Comparison of ENCODE assay signal across 16 mouse cellular contexts in the genomic region with DNA sequence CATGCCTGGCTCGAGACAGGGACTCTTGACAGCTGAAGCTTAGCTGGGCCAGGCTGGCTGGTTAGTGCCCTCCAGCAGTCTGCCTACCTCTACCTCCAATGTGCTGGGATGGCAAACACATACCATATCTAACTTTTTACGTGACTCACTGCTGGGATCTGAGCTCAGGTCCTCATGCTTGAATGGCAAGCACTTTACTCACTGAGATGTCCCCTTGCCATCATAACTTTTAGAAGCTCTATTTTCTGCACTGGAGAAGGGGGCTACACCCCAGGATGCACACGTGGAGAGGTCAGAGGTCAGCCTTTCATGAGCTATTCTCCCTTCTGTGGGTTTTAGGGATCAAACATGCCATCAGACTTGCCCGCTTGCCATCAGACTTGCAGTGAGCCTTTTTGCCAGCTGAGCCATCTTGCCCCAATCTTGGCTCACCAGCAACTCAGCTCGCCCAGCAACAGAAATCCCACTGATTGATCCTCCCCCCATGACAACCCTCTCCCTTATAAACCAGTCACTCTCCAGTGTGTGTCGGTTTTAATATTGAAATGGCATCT. TPM values are rescaled to one million over a fixed set of nuclear protein-coding genes. Genes with fewer than 3 reads are reported as not detected.
DNase-seq lines count a peak whose midpoint lies in the region; ATAC-seq lines count a peak whose summit lies in the region.
"Had no signal": no experiment of that assay in that cellular context is flagged by ENCODE, and none has a peak within 500 bp of the region (broad histone marks: within the 10 kb centered on the region; RNA-seq: fewer than 3 reads in every experiment).

No protein-coding gene starts in this region.

- WGBS in hindbrain, embryonic 12.5 days: 54% methylated on average over 6 of the region's 6 CpGs
- 45% methylated on average over 6 of the region's 6 CpGs for WGBS in midbrain, embryonic 12.5 days

- no peak overlapping the region for H3K4me2 ChIP-seq in hindbrain, embryonic 12.5 days (replicated peaks)
- 0 out of 2 replicates have a peak overlapping the region, but pooled peaks have one; percentile 16 for H3K4me2 ChIP-seq in midbrain, embryonic 12.5 days (replicated peaks)
- H3K4me2 ChIP-seq: kidney, embryonic 15.5 days; limb, embryonic 15.5 days had no signal

- 0 out of 2 replicates have a peak, but pooled peaks have one; percentile 0 for ATAC-seq in hindbrain, embryonic 12.5 days (ENCODE audit: low FRiP score)
- no peak for ATAC-seq in midbrain, embryonic 12.5 days (ENCODE audit: low FRiP score, low read depth)
- ATAC-seq in megakaryocyte-erythroid progenitor cell, adult 5-6 weeks (replicated peaks; ENCODE audit: low FRiP score, low TSS enrichment, poor library complexity, severe bottlenecking): no peak
- ATAC-seq: liver, postnatal 0 days; Patski had no signal

- no peaks in the 10 kb centered on the region for H3K27me3 ChIP-seq in hindbrain, embryonic 12.5 days
- H3K27me3 ChIP-seq in midbrain, embryonic 12.5 days: no peaks in the 10 kb centered on the region; the same call in 1 of the 2 replicates

- DNase-seq in retina, embryonic 14.5 days (ENCODE audit: low spot score): peak; percentile 42
- no peak for DNase-seq in retina, postnatal 1 day
- no peak for DNase-seq in heart, adult 11 months
- DNase-seq in right cerebral cortex, adult 2 months (ENCODE audit: low spot score in 2 of 2): no peak
- DNase-seq in gastrocnemius, adult 8-10 months (ENCODE audit: low spot score in 2 of 2): no peak
- DNase-seq: liver, postnatal 0 days; spleen, adult 18-20 months; thymus, postnatal 36 days had no signal

- peak overlapping the region; percentile 88 for H3K27ac ChIP-seq in hindbrain, embryonic 12.5 days
- peak overlapping the region; percentile 90 for H3K27ac ChIP-seq in midbrain, embryonic 12.5 days (replicated peaks)
- H3K27ac ChIP-seq: kidney, embryonic 15.5 days; limb, embryonic 15.5 days; macrophage had no signal

- H3K4me3 ChIP-seq in hindbrain, embryonic 12.5 days: no peak overlapping the region
- H3K4me3 ChIP-seq in midbrain, embryonic 12.5 days: no peak overlapping the region
- H3K4me3 ChIP-seq: kidney, embryonic 15.5 days; limb, embryonic 15.5 days; myocyte had no signal

- no peaks in the 10 kb centered on the region for H3K9me3 ChIP-seq in hindbrain, embryonic 12.5 days (replicated peaks)
- H3K9me3 ChIP-seq in midbrain, embryonic 12.5 days: no peaks in the 10 kb centered on the region
- H3K9me3 ChIP-seq: kidney, embryonic 15.5 days; limb, embryonic 15.5 days had no signal

- H3K9ac ChIP-seq in hindbrain, embryonic 12.5 days: no peak overlapping the region
- H3K9ac ChIP-seq in midbrain, embryonic 12.5 days (replicated peaks): peak overlapping the region; percentile 46; the same call in 1 of the 2 replicates
- H3K9ac ChIP-seq: kidney, embryonic 15.5 days; limb, embryonic 15.5 days; liver, postnatal 0 days had no signal

- no peaks in the 10 kb centered on the region for H3K36me3 ChIP-seq in hindbrain, embryonic 12.5 days
- peaks cover 3% of the 10 kb centered on the region; the same call in 1 of the 2 replicates for H3K36me3 ChIP-seq in midbrain, embryonic 12.5 days
- H3K36me3 ChIP-seq: kidney, embryonic 15.5 days; limb, embryonic 15.5 days had no signal

- peaks cover 47% of the 10 kb centered on the region for H3K4me1 ChIP-seq in hindbrain, embryonic 12.5 days
- H3K4me1 ChIP-seq in midbrain, embryonic 12.5 days: peaks cover 52% of the 10 kb centered on the region

RNA-seq across cellular contexts. Expression of gene Cryba4, which starts 39.5 kb away (rescaled TPM):
- 1.8 and 2.3 TPM in 2 replicates for polyA plus RNA-seq in hindbrain, embryonic 12.5 days (2016; fragmentation: Nextera tagmentation; extraction: Ambion mirVana)
- 1.3 and 2.0 TPM in 2 replicates for polyA plus RNA-seq in midbrain, embryonic 12.5 days (2016; fragmentation: Nextera tagmentation; extraction: Ambion mirVana)
- not detected in 2 replicates for total RNA-seq in megakaryocyte-erythroid progenitor cell, adult 5-6 weeks (2014; fragmentation: Nextera tagmentation)
- total RNA-seq in megakaryocyte-erythroid progenitor cell, adult 5-6 weeks (2017): not detected in 2 replicates
- total RNA-seq in gastrocnemius, adult 8-10 months (2022): under 1 TPM in 2 of 4 experiments, not detected in 2; 0.40 to 0.58 TPM
- polyA plus RNA-seq: Patski had no signal

RNA-seq across cellular contexts. Expression of gene Crybb1, which starts 42.8 kb away (rescaled TPM):
- 2.0 and 2.3 TPM in 2 replicates for polyA plus RNA-seq in hindbrain, embryonic 12.5 days (2016; fragmentation: Nextera tagmentation; extraction: Ambion mirVana)
- polyA plus RNA-seq in midbrain, embryonic 12.5 days (2016; fragmentation: Nextera tagmentation; extraction: Ambion mirVana): 1.3 and 1.9 TPM in 2 replicates
- total RNA-seq in megakaryocyte-erythroid progenitor cell, adult 5-6 weeks (2014; fragmentation: Nextera tagmentation): not detected in 2 replicates
- not detected in 2 replicates for total RNA-seq in megakaryocyte-erythroid progenitor cell, adult 5-6 weeks (2017)
- total RNA-seq in gastrocnemius, adult 8-10 months (2022): 1 to 10 TPM; 1.2 to 2.7 (median 2.2) TPM
- polyA plus RNA-seq: macrophage, Patski had no signal
